Mouse (Mus musculus) retina, postnatal 1 day (tissue): ENCODE results near the gene Serpinb1c.
A peak's percentile ranks its signal among the peaks of the same experiment; 100 is the strongest.
"Not testable (repeated sequence)": the region's sequence is repeated elsewhere in the genome, so short reads cannot be mapped to it uniquely, and the experiment has no call there.

Experiments used
- DNase-seq: peaks from one replicate; pipeline ENCODE4 v3.0.0-alpha.2; 2012

Serpinb1c gene

DNA sequence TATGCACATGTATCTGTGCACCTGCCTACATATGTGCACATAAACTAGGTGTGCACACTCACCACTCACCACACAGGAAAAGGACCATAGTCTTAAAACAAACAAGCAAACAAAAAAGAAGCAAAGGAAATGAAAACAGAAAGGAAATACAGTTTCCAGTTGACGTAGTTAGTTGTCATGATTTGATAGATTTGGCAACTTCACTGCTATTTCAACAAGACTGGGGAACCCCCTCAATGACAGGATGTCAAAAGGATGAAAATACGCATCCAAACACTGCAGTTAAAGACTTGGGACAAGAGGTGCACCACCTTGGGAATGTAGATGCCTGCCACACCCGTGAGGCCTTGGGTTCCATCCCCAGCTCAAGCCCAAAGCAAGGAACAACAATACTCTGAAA lies 33.5 kb downstream of the Serpinb1c start:
- DNase-seq: not testable (repeated sequence)

DNA sequence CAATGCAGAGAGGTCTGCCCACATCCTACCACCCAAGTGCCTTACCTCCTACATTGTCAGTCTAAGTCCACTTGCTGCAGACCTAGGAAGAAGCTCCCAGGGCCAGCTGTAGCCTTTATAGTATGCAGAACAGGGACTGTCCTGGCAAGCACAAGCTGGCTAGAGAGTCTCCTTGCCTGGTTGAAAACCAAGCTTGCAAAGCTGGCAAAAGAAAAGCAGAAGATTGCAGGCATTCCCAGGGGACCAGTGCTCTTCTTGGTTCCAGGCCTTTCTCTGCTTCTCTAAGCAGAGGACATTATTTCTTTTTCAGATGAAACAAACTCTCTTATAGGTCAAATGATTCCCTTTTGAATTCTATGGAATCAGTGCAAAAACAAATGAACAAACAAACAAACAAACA lies 34.6 kb downstream of the Serpinb1c start:
- no peak for DNase-seq

DNA sequence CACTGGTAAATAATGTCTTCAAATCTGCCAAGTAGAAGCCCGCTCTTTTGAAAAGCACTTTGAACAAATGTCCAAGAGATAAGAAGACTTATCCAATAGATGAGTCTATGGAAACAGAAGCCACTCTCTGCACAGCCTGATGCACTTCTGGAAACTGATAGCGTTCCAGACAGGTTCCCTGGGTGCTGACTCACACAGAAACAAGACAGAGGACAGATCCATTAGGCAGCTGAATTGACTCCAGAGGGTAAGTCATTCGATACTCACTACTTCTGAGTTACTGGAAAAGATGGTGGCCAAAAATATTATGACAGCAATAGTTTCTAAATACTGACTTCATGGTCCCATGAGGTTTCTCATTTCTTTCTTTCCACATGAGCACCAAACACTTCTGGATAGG lies 37.2 kb downstream of the Serpinb1c start:
- DNase-seq: no peak

DNA sequence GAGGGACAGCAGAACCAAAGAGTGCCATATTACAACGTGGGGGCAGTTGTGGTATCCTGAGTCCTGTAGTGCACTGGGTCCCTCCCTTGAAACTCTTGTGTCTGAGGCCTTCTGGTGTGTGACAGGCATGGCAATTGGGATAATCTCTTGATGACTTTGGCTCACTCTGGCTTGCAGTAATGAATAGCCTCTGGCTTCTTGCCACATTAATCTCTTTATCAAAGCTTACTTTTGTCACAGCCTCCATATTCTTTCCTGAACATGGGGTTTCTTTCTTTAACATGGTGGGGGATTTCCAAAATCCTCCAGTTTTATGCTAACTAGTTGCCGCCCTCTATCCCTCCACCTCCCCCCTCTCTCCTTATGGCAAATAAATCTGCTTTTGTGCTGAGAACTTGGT lies 44.9 kb downstream of the Serpinb1c start:
- peak; percentile 34 for DNase-seq

DNA sequence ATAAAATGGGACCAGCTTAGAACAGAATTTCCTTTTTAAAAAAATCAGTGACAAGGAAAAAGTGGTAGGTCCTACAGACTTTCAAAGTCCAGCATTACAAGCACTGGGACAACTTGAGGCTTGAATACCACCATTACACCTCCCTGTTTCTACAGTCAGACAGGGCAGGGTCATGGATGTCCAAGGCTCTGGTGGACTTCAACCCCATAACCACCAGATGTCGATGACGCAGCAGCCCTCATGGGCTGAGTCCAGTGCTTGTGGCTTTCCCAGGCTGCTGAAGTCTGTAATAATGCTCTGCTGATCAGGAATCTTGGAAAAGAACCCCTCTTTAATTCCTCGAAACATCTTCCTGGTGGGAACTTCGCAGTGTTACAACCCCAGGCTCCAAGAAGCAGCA lies 45.5 kb downstream of the Serpinb1c start:
- DNase-seq: no peak

DNA sequence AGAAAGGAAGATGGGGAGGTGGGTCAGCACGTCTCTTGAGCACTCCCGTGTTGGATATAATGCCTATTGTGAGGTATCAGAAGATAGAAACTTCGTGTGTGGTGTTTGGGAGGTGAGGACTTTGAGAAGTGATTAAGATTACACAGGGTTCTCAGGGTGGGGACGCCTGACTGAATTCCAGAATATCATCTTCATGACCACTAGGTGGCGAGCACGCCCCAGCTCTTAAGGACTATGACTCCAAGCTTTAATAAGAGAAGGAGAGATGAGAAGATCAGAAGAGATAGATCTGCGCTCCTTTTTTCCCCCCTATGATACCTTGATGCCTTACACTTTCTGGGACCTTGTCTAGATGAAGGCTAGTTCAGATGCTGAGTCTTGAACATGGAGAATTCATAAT lies 46.0 kb downstream of the Serpinb1c start:
- DNase-seq: peak; percentile 71

DNA sequence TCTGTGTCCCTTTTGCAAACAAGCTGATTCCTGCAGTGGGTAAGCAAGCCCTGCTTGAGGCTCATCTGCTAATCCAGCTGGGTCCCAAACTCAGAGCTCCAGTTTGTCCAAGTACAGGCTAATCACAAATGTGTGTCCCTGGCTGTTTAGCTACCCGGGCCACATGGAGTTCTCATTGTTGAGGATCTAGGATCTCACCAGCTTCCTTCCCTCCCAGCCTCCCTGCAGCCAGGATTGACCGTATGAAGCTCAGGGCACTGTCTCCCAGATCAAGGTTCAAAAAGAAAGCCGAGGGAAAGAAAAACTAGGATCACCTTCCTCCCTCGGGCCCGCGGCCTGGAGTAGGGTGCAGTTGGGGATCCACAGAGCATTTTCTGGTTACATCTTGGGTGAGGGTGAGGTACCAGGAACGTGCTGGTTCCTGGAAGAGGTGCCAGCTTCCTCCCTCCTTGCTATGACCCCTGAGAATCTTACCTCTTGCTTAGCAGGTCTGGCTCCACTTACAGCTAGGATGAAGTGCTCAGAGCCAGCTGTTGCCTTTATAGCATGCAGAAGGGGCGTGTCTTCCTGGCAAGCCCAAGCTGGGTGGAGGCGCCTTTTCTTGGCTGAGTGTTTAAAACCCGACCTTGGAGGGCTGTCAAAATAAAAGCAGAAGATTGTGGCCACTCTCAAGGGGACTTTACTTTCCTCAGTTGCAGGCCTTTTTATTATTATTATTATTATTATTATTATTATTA lies 47.2 kb downstream of the Serpinb1c start, which contains the start of gene Serpinb1a:
TSS of gene Serpinb1a (minus strand) at position 518 of the 737 bp plus-strand sequence.
- no peak for DNase-seq

DNA sequence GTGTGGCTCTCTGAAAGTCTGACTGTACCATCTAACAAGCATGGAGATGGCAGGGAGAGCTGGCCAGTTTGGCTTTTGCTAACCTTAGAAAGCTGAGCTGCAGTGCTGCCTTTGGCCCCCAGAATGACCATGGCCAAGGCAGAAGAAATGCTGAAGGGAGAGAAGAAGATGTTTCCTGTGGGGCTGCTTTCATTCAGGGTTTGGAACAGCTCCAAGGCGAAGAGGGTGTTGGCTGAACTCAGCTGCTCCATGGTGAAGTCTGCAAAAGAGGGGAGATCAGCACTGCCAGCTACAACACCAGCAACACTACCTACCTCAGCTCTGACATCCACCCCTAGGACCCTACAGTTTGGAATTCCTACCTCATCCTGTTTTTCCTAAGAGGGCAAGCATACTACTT lies 47.9 kb downstream of the Serpinb1c start:
- DNase-seq: no peak

DNA sequence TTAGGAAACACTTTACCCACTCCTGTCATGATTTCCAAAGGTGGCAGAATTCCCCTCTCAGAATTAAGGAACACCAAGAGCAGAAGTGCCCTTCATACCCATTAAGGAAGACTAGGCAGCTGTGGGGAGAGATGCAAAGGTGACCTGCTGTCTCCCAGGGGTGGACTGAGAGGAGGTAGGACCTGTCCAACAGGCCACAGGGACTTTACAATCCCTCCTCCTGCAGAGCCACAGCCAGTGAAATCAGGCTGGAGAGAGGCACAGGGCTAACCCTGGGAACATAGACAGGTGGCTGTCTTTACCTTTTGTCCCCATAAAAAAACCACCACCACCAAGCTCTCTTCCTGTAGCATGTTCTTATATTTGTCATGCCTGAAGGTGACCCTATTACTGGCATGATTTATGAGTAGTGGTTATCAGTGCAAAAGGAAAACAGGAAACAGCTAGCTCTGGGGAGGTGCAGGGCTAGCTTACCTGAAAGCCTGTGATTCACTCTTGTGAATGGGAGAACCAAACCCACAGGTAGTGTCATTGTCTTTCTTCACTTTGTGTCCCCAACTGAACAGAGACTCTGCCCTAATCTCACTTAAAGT lies 48.4 kb downstream of the Serpinb1c start:
- DNase-seq: no peak

DNA sequence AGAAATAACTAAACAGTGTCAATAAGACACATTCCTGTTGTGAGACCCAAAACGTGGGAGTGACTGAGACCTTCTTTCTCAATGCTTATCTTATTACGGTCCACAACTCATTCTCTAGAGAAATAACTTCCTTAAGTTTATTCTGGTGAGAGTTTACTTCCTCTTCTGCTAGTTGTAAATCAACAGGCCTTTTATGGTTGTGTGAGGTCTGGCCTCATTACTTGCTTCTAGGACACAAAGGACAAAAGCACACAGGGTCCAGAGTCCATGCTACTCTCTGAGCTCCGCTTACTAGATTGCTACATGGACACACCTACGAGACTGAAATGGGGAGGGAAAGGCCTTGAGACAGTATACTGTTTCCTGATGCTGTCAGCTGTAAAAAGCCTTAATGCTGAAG lies 48.9 kb downstream of the Serpinb1c start:
- DNase-seq: no peak

DNA sequence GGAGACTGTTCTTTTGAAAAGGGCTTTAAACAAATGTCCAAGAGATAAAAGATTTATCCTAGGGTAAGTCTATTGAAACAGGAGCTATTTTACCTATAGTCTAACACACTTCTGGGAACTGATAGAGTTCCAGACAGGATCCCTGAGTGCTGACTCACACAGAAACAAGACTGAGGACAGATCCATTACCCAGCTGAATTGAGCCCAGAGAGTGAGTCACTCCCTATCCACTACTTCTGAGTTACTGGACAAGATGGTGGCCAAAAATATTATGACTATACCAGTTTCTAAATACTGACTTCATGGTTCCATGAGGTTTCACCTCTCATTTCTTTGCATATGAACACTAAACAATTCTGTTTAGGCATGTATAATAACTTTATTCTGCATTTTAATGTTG lies 51.8 kb downstream of the Serpinb1c start:
- no peak for DNase-seq

DNA sequence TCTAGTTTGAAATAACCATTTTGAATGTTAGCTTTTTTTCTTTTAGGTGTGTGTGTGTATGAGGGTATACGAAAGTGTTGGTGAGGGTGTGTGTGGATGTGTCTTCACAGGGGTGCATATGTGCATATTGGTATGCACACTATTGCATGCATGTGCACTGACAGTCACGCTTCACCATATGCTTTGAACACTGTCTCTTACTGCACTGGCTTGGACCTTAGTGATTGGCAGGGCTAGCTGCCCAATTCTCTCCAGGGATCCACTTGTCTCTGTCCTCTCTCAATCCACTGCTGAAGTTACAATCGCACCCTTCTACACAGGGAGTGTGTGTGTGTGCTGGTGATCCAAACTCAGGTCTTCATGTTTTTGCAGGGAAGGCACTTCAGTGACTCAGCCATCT lies 56.7 kb downstream of the Serpinb1c start:
- DNase-seq: no peak

DNA sequence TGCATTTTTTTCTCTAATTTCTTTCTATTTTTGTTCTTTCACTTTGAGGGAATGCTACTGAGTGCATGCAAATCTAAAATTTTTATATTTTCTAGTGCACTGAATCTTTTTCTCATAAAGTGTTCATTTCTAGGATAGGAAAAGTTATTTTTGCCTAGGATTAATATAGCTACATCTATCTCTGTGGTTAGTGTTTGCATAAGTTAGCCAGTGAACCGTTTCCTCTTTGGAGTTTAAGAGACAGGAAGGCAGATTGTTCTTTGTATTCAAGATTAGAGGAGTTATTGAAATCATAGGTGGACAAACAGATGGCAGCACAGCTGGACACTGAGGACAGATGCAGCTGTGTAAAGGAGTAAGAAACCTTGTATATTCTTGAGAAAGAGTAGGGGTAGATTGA lies 58.7 kb downstream of the Serpinb1c start:
- DNase-seq: no peak

DNA sequence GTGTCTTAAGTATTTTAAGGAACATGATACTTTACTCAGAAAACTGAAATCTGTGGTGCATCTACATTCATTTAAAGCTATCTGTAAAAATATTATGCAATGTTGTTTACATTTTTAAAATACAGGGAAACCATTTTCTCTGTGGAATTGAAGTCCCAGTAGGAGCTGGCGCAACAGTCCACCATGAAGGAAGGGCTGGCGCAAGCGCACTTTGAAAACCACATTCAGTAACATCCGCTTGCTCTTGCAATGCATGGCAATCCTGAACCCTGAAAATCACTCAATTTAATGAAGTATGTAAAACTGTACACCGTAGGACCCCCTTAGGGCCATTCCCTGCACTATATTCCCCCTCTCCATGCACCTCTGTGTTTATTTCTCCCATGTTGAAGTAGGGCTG lies 63.5 kb downstream of the Serpinb1c start:
- DNase-seq: no peak

DNA sequence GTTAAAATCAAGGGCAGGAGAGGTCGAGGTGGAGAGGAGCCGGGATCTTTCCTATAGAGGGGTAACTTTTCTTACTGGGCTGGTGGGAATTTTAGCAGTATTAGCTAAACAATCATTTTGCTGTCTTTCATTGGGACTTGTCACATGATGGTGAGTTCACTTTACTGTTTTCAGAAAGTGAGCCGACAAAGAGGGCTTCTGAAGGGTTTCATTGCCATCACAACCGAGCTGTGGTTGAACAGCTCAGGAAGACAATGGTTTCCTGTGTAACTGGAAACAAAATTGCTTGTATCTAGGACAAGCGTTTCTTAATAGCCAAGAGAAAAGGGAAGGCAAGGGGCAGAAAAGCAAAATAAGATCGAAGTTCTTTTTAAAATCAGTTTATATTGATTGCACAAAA lies 64.8 kb downstream of the Serpinb1c start:
- DNase-seq: peak; percentile 6

DNA sequence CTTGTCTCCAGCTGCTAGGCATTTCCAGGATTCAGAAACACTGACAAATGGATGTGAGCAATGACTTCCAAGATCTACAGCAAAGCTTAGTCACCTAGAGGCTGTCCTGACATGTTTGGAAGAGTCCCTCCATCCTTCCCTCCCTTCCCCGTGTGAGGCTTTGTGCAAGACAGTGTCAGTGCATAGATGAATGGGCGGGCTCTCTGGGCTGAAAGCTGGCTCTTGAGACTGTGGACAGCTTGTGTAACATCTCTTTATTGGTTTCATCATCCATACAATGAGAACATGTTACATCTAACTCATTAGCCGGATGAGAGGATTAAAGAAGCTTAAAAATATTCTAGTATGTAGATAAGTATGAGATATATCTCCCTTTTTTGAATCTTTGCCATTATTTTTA lies 65.2 kb downstream of the Serpinb1c start:
- peak; percentile 10 for DNase-seq

DNA sequence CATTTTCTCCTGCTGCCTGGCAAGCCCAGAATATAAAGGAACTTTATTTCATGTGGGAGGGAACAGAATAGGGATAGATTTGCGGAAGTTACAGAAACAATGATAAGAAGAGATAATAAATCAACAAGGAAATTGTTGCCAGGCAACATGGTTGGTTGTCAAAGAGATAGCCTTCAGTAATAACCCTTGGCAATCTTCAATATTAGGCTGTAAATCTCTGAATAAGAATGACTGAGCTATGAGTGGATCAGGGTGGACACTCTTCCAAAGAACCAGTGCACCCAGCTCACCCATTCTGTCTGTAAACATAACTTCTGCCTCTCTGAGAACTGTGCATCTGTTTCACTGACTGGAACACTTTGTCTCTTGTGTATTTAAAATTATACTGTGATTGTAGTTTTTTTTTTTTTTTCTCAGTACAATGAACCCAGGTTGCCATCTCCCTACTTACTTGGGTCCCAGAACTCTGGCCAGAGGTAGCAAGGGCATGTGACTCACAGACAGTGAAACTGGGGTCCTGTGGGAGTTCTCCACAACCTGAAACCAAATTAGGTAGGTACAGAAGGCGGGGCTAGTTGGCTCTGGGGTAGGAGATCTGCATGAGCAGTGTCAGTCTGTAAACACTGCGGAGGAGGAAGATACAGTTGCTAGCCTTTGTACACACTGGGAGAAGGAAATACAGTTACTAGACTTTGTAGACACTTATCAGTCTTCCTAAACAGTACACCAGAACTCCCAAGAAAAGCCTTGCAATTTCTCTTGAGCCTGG lies 66.3 kb downstream of the Serpinb1c start:
- no peak for DNase-seq
